Mouse (Mus musculus) liver, embryonic 14.5 days (tissue): ENCODE data around the gene Mbnl2. TPM values are rescaled to one million over a fixed set of nuclear protein-coding genes. Genes with fewer than 3 reads are reported as not detected.

Experiments used
- ATAC-seq: fragments of 200-750 bp; cut with Nextera tagmentation; 2 replicates; pipeline ENCODE4 v1.8.0; 2017; ENCODE audit warnings: moderate number of reproducible peaks, mild to moderate bottlenecking, moderate library complexity; ENCODE audit not compliant: insufficient read depth
- DNase-seq, 3 experiments: peaks; one replicate each; pipeline ENCODE4 v3.0.0-alpha.2; 2012 to 2013; ENCODE audit warnings: low read depth in 3 of 3, low spot score in 3 of 3
- H3K27ac ChIP-seq: fragments of 300-500 bp; sonication (generic); 2 replicates; pipeline ENCODE4 v1.5.1; 2014; ENCODE audit warnings: moderate library complexity, mild to moderate bottlenecking, control low read depth, inconsistent platforms
- H3K27me3 ChIP-seq: fragments of 300-500 bp; sonication (generic); 2 replicates; pipeline ENCODE4 v1.6.1; 2014; ENCODE audit warnings: mild to moderate bottlenecking, low read length, moderate library complexity; ENCODE audit not compliant: control insufficient read depth, insufficient read depth
- H3K36me3 ChIP-seq: fragments of 300-500 bp; sonication (generic); replicated peaks from 2 replicates; pipeline ENCODE4 v1.6.1; 2014; ENCODE audit warnings: low read depth; ENCODE audit not compliant: control insufficient read depth, insufficient read depth
- H3K4me1 ChIP-seq, 2 experiments: fragments of 200-500 bp in 1 of 2; fragments of 300-500 bp in 1 of 2; sonication (generic) in 1 of 2; replicated peaks; 2 replicates each; pipeline ENCODE4 v1.6.1; 2012 to 2014; ENCODE audit warnings: antibody characterized with exemption in 1 of 2, inconsistent platforms in 1 of 2, low read length in 1 of 2; ENCODE audit not compliant: control insufficient read depth in 2 of 2, insufficient read depth in 2 of 2
- H3K4me2 ChIP-seq: fragments of 300-500 bp; sonication (generic); 2 replicates; pipeline ENCODE4 v1.6.1; 2014; ENCODE audit warnings: low read depth, mild to moderate bottlenecking, control low read depth, moderate library complexity
- H3K4me3 ChIP-seq, 2 experiments: fragments of 200-500 bp in 1 of 2; fragments of 300-500 bp in 1 of 2; sonication (generic) in 1 of 2; 2 replicates each; pipeline ENCODE4 v1.5.1; 2012 to 2014; ENCODE audit warnings: low read depth in 2 of 2, low read length in 2 of 2, mild to moderate bottlenecking in 2 of 2, control low read depth in 1 of 2, inconsistent platforms in 1 of 2, moderate library complexity in 1 of 2; ENCODE audit not compliant: insufficient read depth in 1 of 2
- H3K9ac ChIP-seq: fragments of 300-500 bp; sonication (generic); replicated peaks from 2 replicates; pipeline ENCODE4 v1.6.1; 2014; ENCODE audit warnings: mild to moderate bottlenecking, control low read depth, moderate library complexity
- H3K9me3 ChIP-seq: fragments of 300-500 bp; sonication (generic); 2 replicates; pipeline ENCODE4 v1.6.1; 2016; ENCODE audit warnings: low read length, mixed read lengths; ENCODE audit not compliant: control insufficient read depth
- CTCF ChIP-seq: IDR thresholded peaks from 2 replicates; pipeline ENCODE4 v1.5.1; 2016; ENCODE audit warnings: antibody characterized with exemption, low read depth, control low read depth
- EP300 ChIP-seq: IDR thresholded peaks from 2 replicates; pipeline ENCODE4 v1.6.1; 2016; ENCODE audit warnings: antibody characterized with exemption, low read depth
- WGBS: fragments of 180-500 bp; shearing (Covaris S2); extraction: QIAGEN DNeasy Blood & Tissue Kit; methylation state at CpG from one replicate; pipeline ENCODE4 v1.1.7; 2014; ENCODE audit not compliant: insufficient replicate concordance; 5-methylcytosine and 5-hydroxymethylcytosine counted together
- polyA plus RNA-seq, 2 experiments: library from polyadenylated mRNA; depleted of rRNA in 1 of 2; stranded (reverse) in 1 of 2; unstranded in 1 of 2; fragments of >200 nt; fragmentation: Nextera tagmentation in 1 of 2; extraction: Ambion mirVana in 1 of 2; gene quantifications; 2 replicates each; pipeline versions ENCODE4 v1.2.1 to v1.2.3; 2012 to 2014

Gene Mbnl2
- polyA plus RNA-seq, 2 experiments: 6.5 to 13.5 TPM

- DNase-seq: no peak
- ATAC-seq: no peak
- WGBS: 68% methylated on average over 3 of the region's 3 CpGs
These were observed 63.2 kb downstream of the Mbnl2 start for GRCm38 (mm10) chr14:120338706-120339105.

GRCm38 (mm10) chr14:120341912-120342311 is 66.4 kb downstream of the Mbnl2 start:
- 75% methylated on average over 6 of the region's 6 CpGs for WGBS
- H3K9ac ChIP-seq: no peak overlapping the region
- H3K4me1 ChIP-seq: 0 out of 4 replicates have a peak, but pooled peaks cover 0 to 2% of the 10 kb centered on the region in 2 experiments
- no peak overlapping the region for H3K4me3 ChIP-seq
- H3K27me3 ChIP-seq: no peaks in the 10 kb centered on the region
- DNase-seq (no peak), ATAC-seq (no peak)
- TF ChIP-seq EP300 (no peak), CTCF (no peak)
- H3K4me2 ChIP-seq: no peak overlapping the region
- no peaks in the 10 kb centered on the region for H3K36me3 ChIP-seq
- no peaks in the 10 kb centered on the region for H3K9me3 ChIP-seq
- no peak overlapping the region for H3K27ac ChIP-seq

More at GRCm38 (mm10) chr14:120338706-120339105, 63.2 kb downstream of the Mbnl2 start:
- no peaks in the 10 kb centered on the region for H3K27me3 ChIP-seq
- TF ChIP-seq EP300 (no peak), CTCF (no peak)
- H3K4me1 ChIP-seq: peaks cover 0 to 4% of the 10 kb centered on the region in 2 experiments; a peak in 1 of 4 replicates
- H3K27ac ChIP-seq: no peak overlapping the region
- H3K4me3 ChIP-seq: no peak overlapping the region
- H3K9me3 ChIP-seq: no peaks in the 10 kb centered on the region
- H3K9ac ChIP-seq: no peak overlapping the region
- no peaks in the 10 kb centered on the region for H3K36me3 ChIP-seq
- H3K4me2 ChIP-seq: no peak overlapping the region

GRCm38 (mm10) chr14:120342321-120342720 is 66.9 kb downstream of the Mbnl2 start:
- H3K36me3 ChIP-seq: no peaks in the 10 kb centered on the region
- ATAC-seq (no peak), DNase-seq (no peak)
- H3K27me3 ChIP-seq: no peaks in the 10 kb centered on the region
- no peak overlapping the region for H3K27ac ChIP-seq
- no peak overlapping the region for H3K9ac ChIP-seq
- no peaks in the 10 kb centered on the region for H3K9me3 ChIP-seq
- H3K4me3 ChIP-seq: no peak overlapping the region
- no peak overlapping the region for H3K4me2 ChIP-seq
- TF ChIP-seq CTCF: no peak
- no peak for TF ChIP-seq EP300
- H3K4me1 ChIP-seq: 0 out of 4 replicates have a peak, but pooled peaks cover 0 to 2% of the 10 kb centered on the region in 2 experiments
- 76% methylated on average over 7 of the region's 7 CpGs for WGBS

- Histone ChIP-seq H3K4me3 (no peak overlapping the region), H3K27me3 (no peaks in the 10 kb centered on the region), H3K4me2 (no peak overlapping the region), H3K4me1 (no peaks in the 10 kb centered on the region; a peak in 1 of 4 replicates), H3K36me3 (no peaks in the 10 kb centered on the region), H3K27ac (no peak overlapping the region), H3K9me3 (no peaks in the 10 kb centered on the region), H3K9ac (no peak overlapping the region)
- ATAC-seq: no peak
- DNase-seq: no peak
- no peak for TF ChIP-seq CTCF
- WGBS: 67% methylated on average over 4 of the region's 4 CpGs
These were observed 69.2 kb downstream of the Mbnl2 start for GRCm38 (mm10) chr14:120344641-120345040.

- TF ChIP-seq CTCF: peak; percentile 52; the same call in 1 of the 2 replicates
- no peak for TF ChIP-seq EP300
- Histone ChIP-seq H3K27me3 (no peaks in the 10 kb centered on the region), H3K36me3 (no peaks in the 10 kb centered on the region), H3K27ac (no peak overlapping the region), H3K4me2 (no peak overlapping the region), H3K9me3 (no peaks in the 10 kb centered on the region), H3K9ac (no peak overlapping the region), H3K4me1 (peaks cover 0 to 6% of the 10 kb centered on the region in 2 experiments; a peak in 3 of 4 replicates), H3K4me3 (no peak overlapping the region)
- WGBS: 28% methylated on average over 11 of the region's 11 CpGs
- no peak for DNase-seq
- ATAC-seq: no peak
These were observed 72.2 kb downstream of the Mbnl2 start for GRCm38 (mm10) chr14:120347410-120348315.
